Mouse (Mus musculus): ENCODE measurements at regions not wholly inside any gene's neighbourhood (a gene's known extent, or its start where the extent isn't known, plus 50 kb on each side); places are given as distances from the start of the nearest gene placed in this dataset.

- TF ChIP-seq CTCF (conservative IDR thresholded peaks at IDR 0.05 in 1 of 2, IDR thresholded peaks at IDR 0.05 in 1 of 2; ENCODE audit: low read depth in 2 of 2, low read length in 2 of 2) (no peak), EP300 (IDR thresholded peaks at IDR 0.05; ENCODE audit: low read length) (no peak), ELF1 (IDR thresholded peaks at IDR 0.05; ENCODE audit: low read depth, low read length) (no peak), PAX5 (IDR thresholded peaks at IDR 0.05; ENCODE audit: low read length) (no peak), MEF2A (IDR thresholded peaks at IDR 0.05; ENCODE audit: borderline replicate concordance, low read depth, low read length) (no peak), POLR2A (IDR thresholded peaks at IDR 0.05; ENCODE audit: low read depth, low read length) (no peak), CHD2 (IDR thresholded peaks at IDR 0.05; ENCODE audit: low read length) (no peak), ZKSCAN1 (IDR thresholded peaks at IDR 0.05; ENCODE audit: borderline replicate concordance, low read depth, low read length) (no peak), IRF4 (IDR thresholded peaks at IDR 0.05; ENCODE audit: low read depth, low read length) (no peak), USF1 (IDR thresholded peaks at IDR 0.05; ENCODE audit: low read depth, low read length) (no peak), MAZ (IDR thresholded peaks at IDR 0.05; ENCODE audit: low read depth, low read length) (no peak), MAFK (IDR thresholded peaks at IDR 0.05; ENCODE audit: insufficient replicate concordance, low read length) (no peak), NRF1 (IDR thresholded peaks at IDR 0.05; ENCODE audit: low read depth, low read length) (no peak)
Observed at GRCm38 (mm10) chr4:8413307-8413706, 174.5 kb upstream of the Car8 start.
